Comparison of ENCODE assay signal across 15 mouse cellular contexts in genomic region chr12:71904310-71904709, GRCm38 (mm10).
DNase-seq lines count a peak whose midpoint lies in the region; ATAC-seq and TF ChIP-seq lines count a peak whose summit lies in the region.
"Had no signal": no experiment of that assay in that cellular context is flagged by ENCODE, and none has a peak within 500 bp of the region (broad histone marks: within the 10 kb centered on the region; RNA-seq: fewer than 3 reads in every experiment).

No protein-coding gene starts in this region.

- WGBS in intestine, embryonic 16.5 days = 56% methylated on average over 4 of the region's 4 CpGs
- WGBS in liver, postnatal 0 days (ENCODE audit: insufficient replicate concordance) = 25% methylated on average over 4 of the region's 4 CpGs
- 89% methylated on average over 4 of the region's 4 CpGs for WGBS in midbrain, embryonic 13.5 days

- H3K9ac ChIP-seq in intestine, embryonic 16.5 days (ENCODE audit: low read depth, low read length) = no peak overlapping the region
- H3K9ac ChIP-seq in liver, postnatal 0 days (replicated peaks) = no peak overlapping the region
- H3K9ac ChIP-seq in midbrain, embryonic 13.5 days (replicated peaks) = no peak overlapping the region
- H3K9ac ChIP-seq: embryonic facial prominence, embryonic 13.5 days; forebrain, embryonic 12.5 days; hindbrain, embryonic 13.5 days; limb, embryonic 15.5 days; stomach, embryonic 15.5 days had no signal

- peaks cover 8% of the 10 kb centered on the region for H3K9me3 ChIP-seq in G1E (replicated peaks)
- no peaks in the 10 kb centered on the region for H3K9me3 ChIP-seq in intestine, embryonic 16.5 days (ENCODE audit: control insufficient read depth, low read length)
- H3K9me3 ChIP-seq in liver, postnatal 0 days (ENCODE audit: low read length) = no peaks in the 10 kb centered on the region
- H3K9me3 ChIP-seq in midbrain, embryonic 13.5 days = no peaks in the 10 kb centered on the region
- H3K9me3 ChIP-seq: embryonic facial prominence, embryonic 13.5 days; hindbrain, embryonic 13.5 days; limb, embryonic 15.5 days; stomach, embryonic 15.5 days had no signal

- ATAC-seq in G1E (ENCODE audit: extremely low read depth, insufficient number of reproducible peaks, low FRiP score, poor library complexity, severe bottlenecking) = peak; percentile 77
- peak; percentile 92 for ATAC-seq in intestine, embryonic 16.5 days
- ATAC-seq in liver, postnatal 0 days = peak; percentile 63
- ATAC-seq in midbrain, embryonic 13.5 days = no peak

- peak overlapping the region; percentile 5; the same call in 1 of the 2 replicates for H3K4me3 ChIP-seq in G1E (ENCODE audit: low read depth, low read length)
- H3K4me3 ChIP-seq in intestine, embryonic 16.5 days (ENCODE audit: low read length) = no peak overlapping the region
- no peak overlapping the region for H3K4me3 ChIP-seq in liver, postnatal 0 days (ENCODE audit: low read depth, low read length)
- no peak overlapping the region for H3K4me3 ChIP-seq in midbrain, embryonic 13.5 days (replicated peaks)
- H3K4me3 ChIP-seq: embryonic facial prominence, embryonic 13.5 days; forebrain, embryonic 12.5 days; hindbrain, embryonic 13.5 days; limb, embryonic 15.5 days; midbrain, embryonic 10.5 days; stomach, embryonic 15.5 days had no signal

- H3K4me2 ChIP-seq in intestine, embryonic 16.5 days (ENCODE audit: low read depth, low read length) = no peak overlapping the region
- H3K4me2 ChIP-seq in liver, postnatal 0 days (ENCODE audit: low read depth, low read length) = no peak overlapping the region; the same call in 1 of the 2 replicates
- H3K4me2 ChIP-seq in midbrain, embryonic 13.5 days (replicated peaks) = no peak overlapping the region
- H3K4me2 ChIP-seq: embryonic facial prominence, embryonic 13.5 days; forebrain, embryonic 12.5 days; hindbrain, embryonic 13.5 days; limb, embryonic 15.5 days; stomach, embryonic 15.5 days had no signal

- DNase-seq in 416B (ENCODE audit: low read depth) (peak; percentile 85), G1E (ENCODE audit: low spot score) (peak; percentile 70)
- no peak for DNase-seq in liver, postnatal 0 days
- DNase-seq in kidney, postnatal 25 days = no peak
- no peak for DNase-seq in urinary bladder, adult 2 months (ENCODE audit: low spot score)
- DNase-seq: kidney, adult 9 months; thymus, postnatal 25 days had no signal

- no peak for TF ChIP-seq CTCF in G1E (IDR thresholded peaks at IDR 0.05; ENCODE audit: low read depth, low read length)
- TF ChIP-seq CTCF in liver, postnatal 0 days (IDR thresholded peaks at IDR 0.05; ENCODE audit: low read depth) = no peak

- H3K27me3 ChIP-seq in G1E (ENCODE audit: insufficient read depth, low read length) = no peaks in the 10 kb centered on the region
- H3K27me3 ChIP-seq in intestine, embryonic 16.5 days (replicated peaks; ENCODE audit: control insufficient read depth, insufficient read depth, low read length) = no peaks in the 10 kb centered on the region
- no peaks in the 10 kb centered on the region for H3K27me3 ChIP-seq in liver, postnatal 0 days (ENCODE audit: insufficient read depth, low read length)
- H3K27me3 ChIP-seq in midbrain, embryonic 13.5 days = no peaks in the 10 kb centered on the region
- H3K27me3 ChIP-seq: embryonic facial prominence, embryonic 13.5 days; forebrain, embryonic 12.5 days; hindbrain, embryonic 13.5 days; limb, embryonic 15.5 days; stomach, embryonic 15.5 days had no signal

- peak; percentile 83 for TF ChIP-seq EP300 in liver, postnatal 0 days (IDR thresholded peaks at IDR 0.05; ENCODE audit: low read depth)

- H3K36me3 ChIP-seq in G1E (replicated peaks) = peaks cover 46% of the 10 kb centered on the region
- H3K36me3 ChIP-seq in intestine, embryonic 16.5 days (ENCODE audit: control insufficient read depth, insufficient read depth, low read length) = no peaks in the 10 kb centered on the region
- H3K36me3 ChIP-seq in liver, postnatal 0 days (replicated peaks; ENCODE audit: insufficient read depth, low read length) = peaks cover 6% of the 10 kb centered on the region; the same call in 1 of the 2 replicates
- peaks cover 19% of the 10 kb centered on the region for H3K36me3 ChIP-seq in midbrain, embryonic 13.5 days

- H3K4me1 ChIP-seq in G1E (ENCODE audit: insufficient read depth, low read depth, low read length) = peaks cover 84% of the 10 kb centered on the region
- peaks cover 21% of the 10 kb centered on the region for H3K4me1 ChIP-seq in intestine, embryonic 16.5 days (ENCODE audit: control insufficient read depth, insufficient read depth, low read length)
- H3K4me1 ChIP-seq in liver, postnatal 0 days (ENCODE audit: insufficient read depth) = peaks cover 20% of the 10 kb centered on the region
- H3K4me1 ChIP-seq in midbrain, embryonic 13.5 days (replicated peaks) = peaks cover 26% of the 10 kb centered on the region
- H3K4me1 ChIP-seq: stomach, embryonic 15.5 days had no signal

- H3K27ac ChIP-seq in intestine, embryonic 16.5 days (ENCODE audit: low read length) = peak overlapping the region; percentile 49; the same call in 1 of the 2 replicates
- H3K27ac ChIP-seq in liver, postnatal 0 days (ENCODE audit: low read depth) = 0 out of 2 replicates have a peak overlapping the region, but pooled peaks have one; percentile 12
- H3K27ac ChIP-seq in midbrain, embryonic 13.5 days = no peak overlapping the region
- H3K27ac ChIP-seq: embryonic facial prominence, embryonic 13.5 days; forebrain, embryonic 12.5 days; hindbrain, embryonic 13.5 days; limb, embryonic 15.5 days; midbrain, embryonic 10.5 days; stomach, embryonic 15.5 days had no signal

Comparison
In these comparisons a context has a peak if more than half of its experiments do, and no peak if none do; other contexts are left out.
1. DNase-seq: peak in 416B (single experiment) and G1E (single experiment); none in liver, postnatal 0 days (single experiment), kidney, postnatal 25 days (0 of 2) and urinary bladder, adult 2 months (single experiment).